Mouse (Mus musculus) stomach, embryonic 16.5 days (tissue): Measurements from ENCODE around the gene Scamp1. TPM values are rescaled to one million over a fixed set of nuclear protein-coding genes. Genes with fewer than 3 reads are reported as not detected.

Source experiments
- ATAC-seq: fragments of 200-750 bp; cut with Nextera tagmentation; 2 replicates; pipeline ENCODE4 v1.8.0; 2017; ENCODE audit warnings: moderate number of reproducible peaks, moderate TSS enrichment; ENCODE audit not compliant: insufficient read depth, low FRiP score
- H3K27ac ChIP-seq: fragments of 300-500 bp; sonication (generic); 2 replicates; pipeline ENCODE4 v1.5.1; 2014; ENCODE audit warnings: low read length
- H3K27me3 ChIP-seq: fragments of 300-500 bp; sonication (generic); 2 replicates; pipeline ENCODE4 v1.6.1; 2014; ENCODE audit warnings: low read length, control low read depth, mixed read lengths; ENCODE audit not compliant: control insufficient read depth, insufficient read depth
- H3K36me3 ChIP-seq: fragments of 300-500 bp; sonication (generic); 2 replicates; pipeline ENCODE4 v1.6.1; 2014; ENCODE audit warnings: low read length; ENCODE audit not compliant: control insufficient read depth, insufficient read depth
- H3K4me1 ChIP-seq: fragments of 300-500 bp; sonication (generic); 2 replicates; pipeline ENCODE4 v1.6.1; 2014; ENCODE audit warnings: low read length, control low read depth, mixed read lengths; ENCODE audit not compliant: control insufficient read depth, insufficient read depth
- H3K4me2 ChIP-seq: fragments of 300-500 bp; sonication (generic); 2 replicates; pipeline ENCODE4 v1.6.1; 2014; ENCODE audit warnings: low read depth, low read length, mixed read lengths
- H3K4me3 ChIP-seq: fragments of 300-500 bp; sonication (generic); replicated peaks from 2 replicates; pipeline ENCODE4 v1.5.1; 2014; ENCODE audit warnings: mild to moderate bottlenecking, low read length
- H3K9ac ChIP-seq: fragments of 300-500 bp; sonication (generic); 2 replicates; pipeline ENCODE4 v1.6.1; 2014; ENCODE audit warnings: low read length
- H3K9me3 ChIP-seq: fragments of 300-500 bp; sonication (generic); replicated peaks from 2 replicates; pipeline ENCODE4 v1.6.1; 2016; ENCODE audit warnings: low read length, control low read depth; ENCODE audit not compliant: control insufficient read depth
- WGBS: fragments of 180-500 bp; shearing (Covaris S2); extraction: QIAGEN DNeasy Blood & Tissue Kit; methylation state at CpG from one replicate; pipeline ENCODE4 v1.1.7; 2014; 5-methylcytosine and 5-hydroxymethylcytosine counted together
- polyA plus RNA-seq: library from polyadenylated mRNA; unstranded; fragments of >200 nt; fragmentation: Nextera tagmentation; extraction: Ambion mirVana; gene quantifications from 2 replicates; pipeline ENCODE4 v1.2.1, GENCODE M21; 2015

Gene Scamp1
- polyA plus RNA-seq, 1 experiment from 2014 or later: 47.7 TPM

GRCm38 (mm10) chr13:94153658-94154057, 132.0 kb downstream of the Scamp1 start:
- WGBS: 80% methylated on average over 6 of the region's 6 CpGs
- H3K27me3 ChIP-seq: no peaks in the 10 kb centered on the region
- ATAC-seq: no peak
- no peak overlapping the region for H3K4me2 ChIP-seq
- H3K9ac ChIP-seq: no peak overlapping the region
- H3K4me3 ChIP-seq: no peak overlapping the region
- no peak overlapping the region for H3K27ac ChIP-seq
- H3K36me3 ChIP-seq: no peaks in the 10 kb centered on the region
- H3K4me1 ChIP-seq: no peaks in the 10 kb centered on the region; the same call in 1 of the 2 replicates
- H3K9me3 ChIP-seq: no peaks in the 10 kb centered on the region

GRCm38 (mm10) chr13:94152836-94153235, 132.8 kb downstream of the Scamp1 start:
- Histone ChIP-seq H3K36me3 (no peaks in the 10 kb centered on the region), H3K4me3 (no peak overlapping the region), H3K4me2 (no peak overlapping the region), H3K9ac (no peak overlapping the region), H3K27me3 (no peaks in the 10 kb centered on the region), H3K4me1 (no peaks in the 10 kb centered on the region; the same call in 1 of the 2 replicates), H3K27ac (no peak overlapping the region), H3K9me3 (no peaks in the 10 kb centered on the region)
- WGBS: 95% methylated on average over 10 of the region's 10 CpGs
- no peak for ATAC-seq

Other genes with a start within 250 kb of the Scamp1 start
- 20.3 and 20.6 TPM in 2 replicates for gene Lhfpl2, start 228.1 kb downstream of the Scamp1 start, polyA plus RNA-seq
- gene Ap3b1, start 73.1 kb upstream of the Scamp1 start, polyA plus RNA-seq: 46.3 and 47.3 TPM in 2 replicates